In genomic region chr7:111782126-111782525, GRCm38 (mm10) we compare ENCODE assay signal across 10 mouse cellular contexts. TPM values are rescaled to one million over a fixed set of nuclear protein-coding genes. Genes with fewer than 3 reads are reported as not detected.
DNase-seq lines count a peak whose midpoint lies in the region; ATAC-seq and TF ChIP-seq lines count a peak whose summit lies in the region.
"Had no signal": no experiment of that assay in that cellular context is flagged by ENCODE, and none has a peak within 500 bp of the region (broad histone marks: within the 10 kb centered on the region; RNA-seq: fewer than 3 reads in every experiment).

No protein-coding gene starts in this region.

- 57% methylated on average over 5 of the region's 5 CpGs for whole genome bisulfite sequencing in kidney, embryonic 15.5 days

- no peaks in the 10 kb centered on the region for H3K36me3 ChIP-seq in kidney, embryonic 15.5 days
- H3K36me3 ChIP-seq: embryonic facial prominence, embryonic 15.5 days had no signal

- peak; percentile 89 for TF ChIP-seq CTCF in Patski (IDR thresholded peaks at IDR 0.05)

- DNase-seq in kidney, adult 11 months: peak; percentile 42
- DNase-seq in Patski (ENCODE audit: low read depth, low spot score): no peak
- peak; percentile 67 to 84 for DNase-seq in cerebellum, postnatal 25 days
- DNase-seq in heart, adult 9 months (ENCODE audit: low spot score in 2 of 2): peak; percentile 42 to 48
- peak; percentile 78 to 83 for DNase-seq in left cerebral cortex, adult 18-20 months (ENCODE audit: low spot score in 2 of 2)
- peak; percentile 12 for DNase-seq in naive thymus-derived CD4-positive, alpha-beta T cell, adult 2 months (ENCODE audit: low read depth)
- peak; percentile 21 to 56 for DNase-seq in urinary bladder, postnatal 36 days (ENCODE audit: low spot score in 2 of 2)

- POLR2A ChIA-PET in Patski (lab: Charles Lee): no interaction called here

- H3K9me3 ChIP-seq in kidney, embryonic 15.5 days (replicated peaks): no peaks in the 10 kb centered on the region
- H3K9me3 ChIP-seq: embryonic facial prominence, embryonic 15.5 days had no signal

- in situ Hi-C loops in Patski (cut with MboI; ENCODE audit: low pct_unique_long_range_greater_than_20kb): loop anchor here (5.0 to 25.0 kb wide), 2 partner anchors 180 to 580 kb away; no protein-coding TSS in a partner anchor

- peaks cover 29% of the 10 kb centered on the region for H3K27me3 ChIP-seq in kidney, embryonic 15.5 days
- H3K27me3 ChIP-seq in Patski: no peaks in the 10 kb centered on the region

- H3K27ac ChIP-seq in kidney, embryonic 15.5 days: no peak overlapping the region
- H3K27ac ChIP-seq: embryonic facial prominence, embryonic 15.5 days had no signal

- ATAC-seq in kidney, embryonic 15.5 days (replicated peaks; ENCODE audit: low FRiP score): no peak
- no peak for ATAC-seq in Patski

- CTCF ChIA-PET in Patski (lab: Charles Lee): interaction anchor here (0.8 to 2.3 kb wide), 4 partner anchors 22 to 219 kb away, joined by 3 to 4 read pairs (median 3); no protein-coding TSS in a partner anchor

- no peak overlapping the region for H3K4me2 ChIP-seq in kidney, embryonic 15.5 days
- H3K4me2 ChIP-seq: embryonic facial prominence, embryonic 15.5 days had no signal

- no peak overlapping the region for H3K9ac ChIP-seq in kidney, embryonic 15.5 days
- H3K9ac ChIP-seq: embryonic facial prominence, embryonic 15.5 days had no signal

- H3K4me1 ChIP-seq in kidney, embryonic 15.5 days: peaks cover 30% of the 10 kb centered on the region

- H3K4me3 ChIP-seq in kidney, embryonic 15.5 days (replicated peaks): no peak overlapping the region
- H3K4me3 ChIP-seq: embryonic facial prominence, embryonic 15.5 days; myocyte had no signal

RNA-seq across cellular contexts. Expression of gene Galnt18, which starts 2.3 kb away (rescaled TPM):
- 29.2 and 31.8 TPM in 2 replicates for polyA plus RNA-seq in kidney, embryonic 15.5 days (2015; fragmentation: Nextera tagmentation; extraction: Ambion mirVana)
- polyA plus RNA-seq in Patski (2021): 6.1 TPM
- 10 to 100 TPM; 37.1 to 39.4 TPM for total RNA-seq in left cerebral cortex, adult 18-20 months (2021)
